Mouse (Mus musculus) heart, postnatal 0 days (tissue): ENCODE results near the gene Rmdn2.
A peak's percentile ranks its signal among the peaks of the same experiment; 100 is the strongest.

Experiments
- CTCF ChIP-seq: IDR thresholded peaks from 2 replicates; pipeline ENCODE4 v1.5.1; 2016; ENCODE audit warnings: antibody characterized with exemption, control low read depth, low read depth
- EP300 ChIP-seq: IDR thresholded peaks from 2 replicates; pipeline ENCODE4 v1.6.1; 2016; ENCODE audit warnings: antibody characterized with exemption, low read depth

DNA sequence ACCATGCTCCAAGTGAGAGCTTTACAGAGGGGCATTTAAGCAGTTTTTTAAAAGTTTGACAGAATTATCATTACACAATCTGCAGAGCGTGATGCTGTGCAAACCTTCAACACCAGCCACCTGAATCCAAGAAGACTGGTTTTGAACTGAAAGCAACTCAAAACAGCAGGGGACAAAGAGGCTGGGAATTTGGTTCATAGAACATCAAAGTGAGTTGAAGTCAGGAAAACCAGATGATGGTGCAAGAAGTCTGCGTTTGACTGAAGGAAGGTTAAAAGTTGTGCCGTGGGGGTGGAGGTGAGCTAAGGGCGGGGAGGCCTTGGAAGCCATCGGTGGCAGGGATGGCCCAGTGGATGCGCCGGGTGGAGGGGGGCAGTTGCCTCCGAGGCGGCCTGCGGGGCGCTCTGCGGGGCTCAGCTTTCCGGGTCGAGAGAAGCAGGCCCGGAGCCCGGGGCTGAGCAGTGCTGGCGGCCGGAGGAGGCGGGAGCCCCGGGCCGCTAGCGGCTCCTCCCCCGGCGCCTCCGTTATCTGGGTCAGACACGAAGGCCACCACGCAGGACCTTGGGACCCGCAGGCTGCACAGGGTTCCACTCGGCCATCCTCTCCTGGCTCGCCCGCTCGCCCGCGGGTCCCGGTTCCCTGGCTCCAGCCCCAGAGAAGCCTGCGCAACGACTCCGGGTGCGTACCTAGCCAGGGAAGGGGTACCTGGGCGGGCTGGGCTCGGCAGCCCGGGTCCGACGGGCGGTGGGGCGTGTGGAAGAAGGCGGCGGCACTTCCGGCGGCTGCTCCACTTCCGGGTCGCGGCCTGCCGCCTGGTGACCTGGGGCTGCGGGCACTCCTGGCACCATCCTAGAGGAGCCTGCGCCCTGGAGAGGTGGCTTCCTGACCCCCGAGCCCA is 3.3 kb downstream of the Rmdn2 start:
- TF ChIP-seq CTCF (no peak), EP300 (0 out of 2 replicates have a peak, but pooled peaks have one; percentile 33)
